Comparison of ENCODE assay signal across 13 mouse cellular contexts in the genomic region with DNA sequence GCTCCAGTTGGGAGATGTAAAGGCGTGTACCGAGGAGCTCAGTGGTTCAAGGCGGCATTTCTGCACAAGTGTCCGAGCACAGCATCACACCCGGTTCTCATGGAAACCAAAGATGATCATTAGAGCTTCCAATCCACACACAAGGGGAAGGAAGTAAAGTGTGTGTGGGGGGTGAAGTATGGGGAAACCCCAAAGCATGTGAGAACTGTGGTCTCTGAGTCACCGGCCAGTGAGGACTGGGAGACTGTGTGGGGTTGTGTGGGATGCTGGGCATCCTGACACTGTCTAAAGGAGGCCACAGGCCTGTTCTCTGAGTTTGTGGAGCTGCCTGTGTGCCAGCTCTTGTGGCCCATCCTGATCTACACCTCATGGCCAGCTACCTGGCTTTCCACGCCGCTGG. TPM values are rescaled to one million over a fixed set of nuclear protein-coding genes. Genes with fewer than 3 reads are reported as not detected.
A peak's percentile ranks its signal among the peaks of the same experiment; 100 is the strongest.
DNase-seq lines count a peak whose midpoint lies in the region; ATAC-seq and TF ChIP-seq lines count a peak whose summit lies in the region.
"Had no signal": no experiment of that assay in that cellular context is flagged by ENCODE, and none has a peak within 500 bp of the region (broad histone marks: within the 10 kb centered on the region; RNA-seq: fewer than 3 reads in every experiment).

No protein-coding gene starts in this region.

- no peak for TF ChIP-seq CTCF in C2C12 (IDR thresholded peaks at IDR 0.05; ENCODE audit: control insufficient read depth, insufficient read depth, insufficient read length)

- H3K4me3 ChIP-seq in heart, embryonic 15.5 days, result no peak overlapping the region
- H3K4me3 ChIP-seq in C2C12 (ENCODE audit: insufficient read depth, poor library complexity, severe bottlenecking), result no peak overlapping the region
- H3K4me3 ChIP-seq in forebrain, embryonic 16.5 days (replicated peaks; ENCODE audit: low read length), result no peak overlapping the region
- H3K4me3 ChIP-seq: forebrain, embryonic 13.5 days; limb, embryonic 12.5 days had no signal

- WGBS in heart, embryonic 15.5 days, result 83% methylated on average over 8 of the region's 8 CpGs
- 94% methylated on average over 8 of the region's 8 CpGs for WGBS in forebrain, embryonic 16.5 days

- H3K27me3 ChIP-seq in heart, embryonic 15.5 days, result peaks cover 5% of the 10 kb centered on the region
- no peaks in the 10 kb centered on the region for H3K27me3 ChIP-seq in C2C12 (ENCODE audit: control insufficient read depth, insufficient read depth, insufficient read length)
- H3K27me3 ChIP-seq in forebrain, embryonic 16.5 days (replicated peaks; ENCODE audit: control insufficient read depth, insufficient read depth, low read length), result no peaks in the 10 kb centered on the region
- H3K27me3 ChIP-seq: forebrain, embryonic 13.5 days had no signal

- H3K4me1 ChIP-seq in heart, embryonic 15.5 days (replicated peaks), result peaks cover 17% of the 10 kb centered on the region
- H3K4me1 ChIP-seq in forebrain, embryonic 16.5 days (replicated peaks; ENCODE audit: control insufficient read depth, insufficient read depth, low read length), result no peaks in the 10 kb centered on the region
- H3K4me1 ChIP-seq: forebrain, embryonic 13.5 days had no signal

- H3K79me3 ChIP-seq in C2C12 (ENCODE audit: low read depth), result no peaks in the 10 kb centered on the region

- no peak for ATAC-seq in heart, embryonic 15.5 days (replicated peaks; ENCODE audit: insufficient number of reproducible peaks, insufficient read depth, low FRiP score, low read depth)
- ATAC-seq in megakaryocyte progenitor cell, adult 5-6 weeks (replicated peaks; ENCODE audit: poor library complexity), result peak; percentile 90
- ATAC-seq in forebrain, embryonic 16.5 days, result no peak
- ATAC-seq: forebrain, embryonic 13.5 days had no signal

- peak overlapping the region; percentile 87; the same call in 1 of the 2 replicates for H3K27ac ChIP-seq in heart, embryonic 15.5 days
- no peak overlapping the region for H3K27ac ChIP-seq in forebrain, embryonic 16.5 days (ENCODE audit: low read length)
- H3K27ac ChIP-seq: forebrain, embryonic 13.5 days had no signal

- H3K9me3 ChIP-seq in heart, embryonic 15.5 days (replicated peaks), result no peaks in the 10 kb centered on the region
- H3K9me3 ChIP-seq in forebrain, embryonic 16.5 days (ENCODE audit: control insufficient read depth, low read length), result no peaks in the 10 kb centered on the region
- H3K9me3 ChIP-seq: forebrain, embryonic 13.5 days; G1E; limb, embryonic 12.5 days had no signal

- DNase-seq in heart, adult 11 months, result no peak
- peak; percentile 67 for DNase-seq in c-Kit-positive CD71-negative TER-119-negative erythroid progenitor cells, embryonic 14.5 days (ENCODE audit: low read depth)
- no peak for DNase-seq in embryo, embryonic 9.5 days (ENCODE audit: extremely low spot score)
- no peak for DNase-seq in yolk sac, embryonic 10.5 days (ENCODE audit: low spot score)
- DNase-seq: right cerebral cortex, adult 18-20 months had no signal

- H3K4me2 ChIP-seq in heart, embryonic 15.5 days, result no peak overlapping the region
- no peak overlapping the region for H3K4me2 ChIP-seq in forebrain, embryonic 16.5 days (ENCODE audit: low read length)
- H3K4me2 ChIP-seq: forebrain, embryonic 13.5 days; limb, embryonic 12.5 days; midbrain, embryonic 11.5 days had no signal

- no peaks in the 10 kb centered on the region for H3K36me3 ChIP-seq in heart, embryonic 15.5 days
- no peaks in the 10 kb centered on the region for H3K36me3 ChIP-seq in C2C12 (ENCODE audit: control insufficient read depth, insufficient read depth)
- H3K36me3 ChIP-seq in forebrain, embryonic 16.5 days (ENCODE audit: control insufficient read depth, insufficient read depth), result peaks cover 8% of the 10 kb centered on the region; the same call in 1 of the 2 replicates
- H3K36me3 ChIP-seq: limb, embryonic 12.5 days had no signal

- H3K79me2 ChIP-seq in C2C12 (ENCODE audit: control insufficient read depth, insufficient read depth), result no peaks in the 10 kb centered on the region

- no peak overlapping the region for H3K9ac ChIP-seq in heart, embryonic 15.5 days
- no peak overlapping the region for H3K9ac ChIP-seq in forebrain, embryonic 16.5 days (replicated peaks; ENCODE audit: low read depth, low read length)
- H3K9ac ChIP-seq: forebrain, embryonic 13.5 days; limb, embryonic 12.5 days had no signal

- H3ac ChIP-seq in C2C12 (ENCODE audit: control insufficient read depth, insufficient read length, low read depth), result no peak overlapping the region

TF ChIP-seq in C2C12, 6 proteins besides CTCF, POLR2A, EP300 and RAD21:
- TF ChIP-seq MYOG (IDR thresholded peaks at IDR 0.05; ENCODE audit: control insufficient read depth, extremely low read depth, insufficient read length) (no peak), CEBPB (IDR thresholded peaks at IDR 0.05; ENCODE audit: low read depth) (peak; percentile 45), USF1 (IDR thresholded peaks at IDR 0.05; ENCODE audit: low read depth) (peak; percentile 15), MAX (IDR thresholded peaks at IDR 0.05) (no peak), MYOD1 (IDR thresholded peaks at IDR 0.05; ENCODE audit: control insufficient read depth, insufficient read length, low read depth) (no peak), FOSL1 (IDR thresholded peaks at IDR 0.05; ENCODE audit: insufficient read depth, low read length, poor library complexity, severe bottlenecking) (peak; percentile 71)

RNA-seq across cellular contexts. Expression of gene Apeh, which starts 26.3 kb away (rescaled TPM):
- polyA plus RNA-seq in heart, embryonic 15.5 days (2015; fragmentation: Nextera tagmentation; extraction: Ambion mirVana), result 46.4 and 65.9 TPM in 2 replicates
- polyA plus RNA-seq in C2C12 (2012; fragmentation: generic; extraction: Trizol), result 49.1 TPM
- total RNA-seq in megakaryocyte progenitor cell, adult 5-6 weeks (2015), result 45.9 and 64.3 TPM in 2 replicates
- total RNA-seq in megakaryocyte progenitor cell, adult 5-6 weeks (2017), result 71.0 and 110 TPM in 2 replicates
- 41.3 and 46.2 TPM in 2 replicates for polyA plus RNA-seq in forebrain, embryonic 16.5 days (2015; fragmentation: Nextera tagmentation; extraction: Ambion mirVana)

RNA-seq across cellular contexts. Expression of gene Rnf123, which starts 37.5 kb away (rescaled TPM):
- polyA plus RNA-seq in heart, embryonic 15.5 days (2015; fragmentation: Nextera tagmentation; extraction: Ambion mirVana), result 29.8 and 33.3 TPM in 2 replicates
- polyA plus RNA-seq in C2C12 (2012; fragmentation: generic; extraction: Trizol), result 15.4 TPM
- total RNA-seq in megakaryocyte progenitor cell, adult 5-6 weeks (2015), result 34.5 and 35.8 TPM in 2 replicates
- total RNA-seq in megakaryocyte progenitor cell, adult 5-6 weeks (2017), result 18.8 and 34.8 TPM in 2 replicates
- 44.5 and 53.1 TPM in 2 replicates for polyA plus RNA-seq in forebrain, embryonic 16.5 days (2015; fragmentation: Nextera tagmentation; extraction: Ambion mirVana)

RNA-seq across cellular contexts. Expression of gene Mst1, which starts 40.4 kb away (rescaled TPM):
- 0.81 TPM in 1 of 2 replicates, not detected in the other for polyA plus RNA-seq in heart, embryonic 15.5 days (2015; fragmentation: Nextera tagmentation; extraction: Ambion mirVana)
- 0.09 TPM for polyA plus RNA-seq in C2C12 (2012; fragmentation: generic; extraction: Trizol)
- 0.46 and 3.1 TPM in 2 replicates for total RNA-seq in megakaryocyte progenitor cell, adult 5-6 weeks (2015)
- total RNA-seq in megakaryocyte progenitor cell, adult 5-6 weeks (2017), result 0.37 and 0.74 TPM in 2 replicates
- polyA plus RNA-seq in forebrain, embryonic 16.5 days (2015; fragmentation: Nextera tagmentation; extraction: Ambion mirVana), result not detected in 2 replicates
- polyA plus RNA-seq: forebrain, embryonic 13.5 days had no signal
